Mouse (Mus musculus) spleen, postnatal 14 days (tissue): ENCODE measurements around the gene Thsd1.

Source experiments
- DNase-seq, 2 experiments: peaks; one replicate each; pipeline ENCODE4 v3.0.0; 2021 to 2022; ENCODE audit warnings: low spot score in 2 of 2

Gene Thsd1

GRCm38 (mm10) chr8:22227061-22227877 lies at the start of gene Thsd1:
Thsd1 (plus strand) TSS chr8:22227313.
- peak in 1 of 2 experiments; percentile 5 for DNase-seq

- peak; percentile 30 for DNase-seq
Observed at GRCm38 (mm10) chr8:22184884-22185283, 42.2 kb upstream of the Thsd1 start.

- DNase-seq: peak; percentile 78 to 80
Observed at GRCm38 (mm10) chr8:22185431-22186397, 41.4 kb upstream of the Thsd1 start, which contains the start of gene Ckap2. Ckap2 (minus strand) TSS chr8:22185819.

GRCm38 (mm10) chr8:22192660-22193431 lies 34.3 kb upstream of the Thsd1 start, which contains the start of gene Vps36:
Vps36 (plus strand) TSS chr8:22192809.
- peak; percentile 80 to 91 for DNase-seq

GRCm38 (mm10) chr8:22193432-22194010 lies 33.6 kb upstream of the Thsd1 start:
- DNase-seq: no peak

DNA sequence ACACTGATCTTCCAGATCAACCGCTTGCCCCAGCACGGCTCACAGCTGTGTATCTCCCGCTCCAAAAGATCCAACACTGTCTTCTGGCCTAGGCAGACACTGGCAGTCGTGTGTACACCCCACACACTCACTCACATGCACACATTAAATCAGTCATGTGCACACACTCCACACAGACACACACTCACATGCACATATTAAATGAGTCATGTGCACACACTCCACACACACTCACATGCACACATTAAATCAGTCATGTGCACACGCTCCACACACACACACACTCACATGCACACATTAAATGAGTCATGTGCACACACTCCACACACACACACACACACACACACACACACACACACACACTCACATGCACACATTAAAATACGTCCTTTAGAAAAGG lies 29.2 kb upstream of the Thsd1 start:
- no peak for DNase-seq

- no peak for DNase-seq
Observed at GRCm38 (mm10) chr8:22199481-22199880, 27.6 kb upstream of the Thsd1 start.

DNA sequence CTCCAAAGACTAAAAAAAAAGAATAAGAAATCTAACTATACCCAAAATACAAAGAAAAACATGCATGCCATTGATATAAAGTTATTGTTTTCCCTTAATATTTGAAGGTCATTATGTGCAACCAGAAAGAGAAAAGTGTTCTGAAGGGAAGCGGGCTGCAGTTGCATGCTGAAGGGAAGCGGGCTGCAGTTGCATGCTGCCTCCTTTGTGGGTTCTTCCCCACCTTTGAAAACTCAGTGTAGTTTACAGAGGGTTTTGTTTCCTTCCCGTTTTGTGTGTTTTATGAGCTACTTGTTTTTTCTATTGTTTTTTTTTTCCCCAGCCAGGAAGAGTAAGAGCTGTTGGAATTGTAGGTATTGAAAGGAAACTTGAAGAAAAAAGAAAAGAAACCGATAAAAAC lies 19.6 kb upstream of the Thsd1 start:
- DNase-seq: no peak

- no peak for DNase-seq
Observed at GRCm38 (mm10) chr8:22209012-22209411, 18.1 kb upstream of the Thsd1 start.

- DNase-seq: no peak
Observed at GRCm38 (mm10) chr8:22214826-22215225, 12.3 kb upstream of the Thsd1 start.

DNA sequence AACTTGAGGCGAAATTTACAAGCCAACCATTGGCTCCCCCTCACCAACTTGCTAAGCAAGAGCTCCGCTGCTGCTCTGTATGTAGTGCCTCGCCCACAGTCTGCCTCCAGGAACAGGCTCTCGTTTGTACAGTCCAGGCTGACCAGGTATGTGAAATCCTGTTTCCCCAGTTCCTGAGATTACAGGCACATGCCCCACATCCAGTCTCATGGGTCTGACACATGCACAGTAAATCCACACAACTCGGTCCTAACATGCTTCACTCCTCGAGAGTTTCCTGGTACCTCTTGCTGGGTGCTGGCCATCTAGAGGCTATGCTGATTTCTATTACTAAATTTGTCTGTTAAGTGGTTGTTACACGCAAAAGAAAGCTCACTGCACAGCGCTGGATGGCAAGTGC lies 752 bp upstream of the Thsd1 start:
- DNase-seq: no peak

GRCm38 (mm10) chr8:22228621-22229020 lies 1.5 kb downstream of the Thsd1 start:
- DNase-seq: no peak

- DNase-seq: no peak
Observed at GRCm38 (mm10) chr8:22242986-22243385, 15.9 kb downstream of the Thsd1 start.

GRCm38 (mm10) chr8:22245663-22246062 lies 18.6 kb downstream of the Thsd1 start:
- DNase-seq: no peak

DNA sequence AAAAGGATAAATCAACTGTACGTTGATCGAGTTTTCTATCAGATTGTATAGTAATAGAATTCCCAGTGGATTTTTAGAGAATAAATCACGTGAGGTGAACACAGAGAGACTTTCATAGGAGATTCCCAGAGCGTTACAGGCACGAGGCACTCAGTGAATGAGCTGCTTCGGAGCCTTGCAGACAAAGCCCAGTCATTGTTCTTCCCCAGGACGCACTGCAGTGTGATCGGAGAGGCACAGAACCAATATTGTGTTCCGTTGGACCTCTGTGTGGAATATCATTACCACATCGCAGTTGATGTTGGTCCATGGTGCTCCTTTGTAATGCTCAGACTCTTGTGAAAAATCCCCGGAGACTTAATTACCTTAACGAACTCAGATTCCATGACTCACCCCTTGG lies 20.8 kb downstream of the Thsd1 start:
- no peak for DNase-seq

GRCm38 (mm10) chr8:22249080-22249479 lies 22.0 kb downstream of the Thsd1 start:
- DNase-seq: no peak

GRCm38 (mm10) chr8:22258946-22259450 lies 31.9 kb downstream of the Thsd1 start:
- DNase-seq: no peak

DNA sequence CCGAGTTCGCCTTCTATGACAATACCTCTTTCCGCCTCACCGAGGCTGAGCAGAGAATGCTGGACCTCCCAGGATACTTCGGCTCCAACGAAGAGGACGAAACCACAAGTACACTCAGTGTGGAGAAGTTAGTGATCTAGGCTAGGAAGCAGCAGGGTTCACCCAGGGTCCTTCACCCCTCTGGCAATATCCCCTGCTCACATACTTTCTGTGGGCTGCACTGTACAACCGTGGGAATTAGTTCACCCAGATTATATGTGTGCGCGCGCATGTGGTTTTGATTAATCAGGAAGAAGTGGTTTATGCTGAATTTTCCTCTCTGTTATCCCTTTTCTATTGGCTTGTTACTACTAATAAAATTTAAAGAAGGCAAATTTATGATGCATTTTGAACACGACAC lies 32.4 kb downstream of the Thsd1 start:
- no peak for DNase-seq

GRCm38 (mm10) chr8:22260091-22260722 lies 33.1 kb downstream of the Thsd1 start:
- DNase-seq: no peak

GRCm38 (mm10) chr8:22262267-22262666 lies 35.2 kb downstream of the Thsd1 start:
- DNase-seq: no peak

- no peak for DNase-seq
Observed at GRCm38 (mm10) chr8:22264292-22264691, 37.2 kb downstream of the Thsd1 start.
